Mouse (Mus musculus) CH12.LX (cell line): ENCODE data around the gene Pcdh15.

Source experiments
- CTCF ChIP-seq, 2 experiments: IDR thresholded peaks in 1 of 2; conservative IDR thresholded peaks in 1 of 2; 2 replicates each; pipeline ENCODE4 v1.5.1; 2011 to 2012; ENCODE audit warnings: low read depth in 2 of 2, low read length in 2 of 2, improper control_type of control experiment in 1 of 2, inconsistent platforms in 1 of 2, mild to moderate bottlenecking in 1 of 2, moderate library complexity in 1 of 2
- HCFC1 ChIP-seq: IDR thresholded peaks from 2 replicates; pipeline ENCODE4 v1.6.1; 2012; ENCODE audit warnings: low read depth, mild to moderate bottlenecking, inconsistent platforms, low read length, improper control_type of control experiment
- POLR2A ChIP-seq: IDR thresholded peaks from 2 replicates; pipeline ENCODE4 v1.6.1; 2011; ENCODE audit warnings: low read depth, mild to moderate bottlenecking, improper control_type of control experiment, low read length
- SIN3A ChIP-seq: IDR thresholded peaks from 2 replicates; pipeline ENCODE4 v1.6.1; 2012; ENCODE audit warnings: low read length, improper control_type of control experiment, inconsistent platforms

DNA sequence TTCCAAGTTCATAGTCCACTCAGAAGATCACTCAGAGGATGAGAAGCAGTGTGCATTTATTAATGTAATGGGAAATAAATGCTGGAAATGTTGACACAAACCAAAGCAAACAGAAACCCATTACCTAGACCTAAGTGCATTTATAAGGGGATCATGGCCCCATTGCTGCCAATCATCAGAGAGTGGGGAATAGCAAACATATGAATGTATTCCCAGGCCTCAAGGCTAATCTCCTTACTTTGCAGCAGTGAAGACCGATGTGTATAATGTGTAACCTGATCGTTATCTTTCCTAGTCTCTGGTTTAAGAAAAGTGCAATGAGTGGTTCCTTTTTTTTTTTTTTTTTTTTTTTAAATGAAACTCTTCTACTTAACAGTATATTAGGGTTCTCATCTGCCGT lies 745.9 kb downstream of the Pcdh15 start:
- TF ChIP-seq POLR2A (no peak), SIN3A (no peak), HCFC1 (no peak), CTCF (conservative IDR thresholded peaks at IDR 0.05 in 1 of 2, IDR thresholded peaks at IDR 0.05 in 1 of 2; ENCODE audit: low read depth in 2 of 2, low read length in 2 of 2) (no peak)
